Mouse (Mus musculus): ENCODE data around the gene Gm49388. TPM values are rescaled to one million over a fixed set of nuclear protein-coding genes. Genes with fewer than 3 reads are reported as not detected.

Gene Gm49388
- polyA plus RNA-seq, 1 experiment from 2014 or later = not detected

DNA sequence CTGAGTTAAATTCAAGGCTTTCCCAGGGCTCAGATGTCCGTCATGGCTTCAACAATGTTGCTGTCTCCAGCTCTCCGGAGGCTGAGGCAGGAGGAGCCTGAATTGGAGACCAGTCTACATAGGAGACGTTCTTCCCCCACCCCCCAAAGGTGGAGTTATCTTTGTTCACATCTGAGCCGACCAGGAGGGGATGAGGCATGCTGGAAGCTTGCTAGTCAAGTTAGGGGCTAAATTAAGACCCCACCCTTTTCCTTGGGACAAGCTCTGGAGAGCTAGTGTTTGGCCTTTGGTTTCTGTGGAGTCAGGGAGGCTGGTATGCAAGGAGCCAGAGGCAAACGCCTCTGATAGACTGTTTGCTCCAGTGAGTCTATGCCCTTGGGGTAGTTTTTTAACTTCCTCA lies 32.2 kb upstream of the Gm49388 start:
- no peak overlapping the region for H3K27ac ChIP-seq (replicated peaks)
- peaks cover 100% of the 10 kb centered on the region for H3K36me3 ChIP-seq
- H3K4me2 ChIP-seq (replicated peaks) = no peak overlapping the region
- H3K4me1 ChIP-seq = peaks cover 5% of the 10 kb centered on the region
- H3K4me3 ChIP-seq = no peak overlapping the region
- H3K9ac ChIP-seq (replicated peaks) = no peak overlapping the region; the same call in 1 of the 2 replicates
- no peaks in the 10 kb centered on the region for H3K27me3 ChIP-seq
- 78% methylated on average over 5 of the region's 5 CpGs for WGBS
- ATAC-seq (ENCODE audit: low FRiP score, low read depth) = no peak
- H3K9me3 ChIP-seq = no peaks in the 10 kb centered on the region

DNA sequence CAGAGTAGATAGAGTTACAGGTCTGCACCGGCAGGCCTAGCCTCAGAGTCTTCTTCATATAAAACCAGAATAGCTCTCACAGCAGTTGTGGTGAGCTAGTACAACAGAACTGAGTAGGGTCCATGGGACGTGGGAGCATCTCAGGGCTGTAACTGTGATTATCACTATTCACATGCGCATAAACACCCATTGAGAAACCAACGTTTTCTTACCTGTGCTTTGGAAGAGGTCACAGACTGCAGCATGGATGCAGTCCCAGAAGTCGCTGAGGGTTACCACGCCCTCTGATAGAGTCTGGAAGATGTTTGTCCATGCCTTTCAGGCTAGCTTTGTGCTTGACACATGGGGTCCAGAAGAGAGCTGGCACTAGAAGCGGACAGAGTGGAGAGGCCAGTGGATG lies 31.7 kb upstream of the Gm49388 start:
- Histone ChIP-seq H3K27ac (replicated peaks) (no peak overlapping the region), H3K36me3 (peaks cover 100% of the 10 kb centered on the region), H3K4me2 (replicated peaks) (no peak overlapping the region), H3K9ac (replicated peaks) (no peak overlapping the region), H3K4me3 (no peak overlapping the region), H3K27me3 (no peaks in the 10 kb centered on the region), H3K9me3 (no peaks in the 10 kb centered on the region), H3K4me1 (0 out of 2 replicates have a peak, but pooled peaks cover 3% of the 10 kb centered on the region)
- 92% methylated on average over 7 of the region's 7 CpGs for whole genome bisulfite sequencing
- ATAC-seq (ENCODE audit: low FRiP score, low read depth) = no peak

DNA sequence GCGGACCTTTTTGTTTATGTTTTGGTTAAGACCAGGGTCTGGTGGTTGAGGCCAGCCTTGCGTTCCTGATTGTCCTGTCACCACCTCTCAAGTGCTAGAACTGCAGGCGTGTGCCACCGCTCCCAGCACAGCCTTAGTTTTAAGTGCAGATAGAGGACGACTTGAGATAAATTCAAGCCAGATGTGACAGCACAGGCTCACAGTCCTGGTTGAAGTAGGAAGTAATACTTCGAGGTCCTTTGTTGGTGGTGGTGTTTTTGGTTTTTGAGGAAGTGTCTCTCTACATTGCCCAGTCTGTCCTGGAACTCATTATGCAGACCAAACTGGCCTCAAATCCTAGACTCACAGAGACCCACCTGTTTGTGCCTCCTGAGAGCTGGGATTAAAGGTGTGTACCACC lies 25.7 kb upstream of the Gm49388 start:
- Histone ChIP-seq H3K4me3 (no peak overlapping the region), H3K9ac (replicated peaks) (no peak overlapping the region), H3K27me3 (no peaks in the 10 kb centered on the region), H3K9me3 (no peaks in the 10 kb centered on the region), H3K27ac (replicated peaks) (no peak overlapping the region), H3K4me1 (0 out of 2 replicates have a peak, but pooled peaks cover 3% of the 10 kb centered on the region), H3K4me2 (replicated peaks) (no peak overlapping the region), H3K36me3 (peaks cover 83% of the 10 kb centered on the region)
- 80% methylated on average over 6 of the region's 6 CpGs for WGBS
- ATAC-seq (ENCODE audit: low FRiP score, low read depth) = no peak

DNA sequence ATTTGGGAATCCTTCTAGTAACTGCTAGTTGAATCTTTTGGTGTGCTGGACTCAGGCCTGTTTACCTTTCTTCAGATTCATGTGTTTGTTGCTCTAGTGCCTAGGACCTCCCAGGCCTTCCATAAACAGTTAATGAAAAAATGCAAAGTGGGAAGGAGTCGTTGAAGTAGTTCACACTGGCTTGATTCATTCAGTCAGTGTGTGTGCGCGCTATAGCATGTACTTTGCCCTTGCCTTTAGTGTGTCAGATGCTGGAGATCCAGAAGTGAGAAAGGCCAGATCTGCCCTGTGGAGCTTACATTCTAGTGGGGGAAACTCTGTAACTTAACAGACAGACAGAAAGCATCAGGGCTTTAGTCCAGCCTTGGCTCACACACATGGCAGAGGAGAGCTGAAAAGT lies 24.9 kb upstream of the Gm49388 start:
- H3K36me3 ChIP-seq = peaks cover 83% of the 10 kb centered on the region
- no peak overlapping the region for H3K27ac ChIP-seq (replicated peaks)
- WGBS = 88% methylated on average over 3 of the region's 3 CpGs
- no peak overlapping the region for H3K9ac ChIP-seq (replicated peaks)
- no peak overlapping the region for H3K4me3 ChIP-seq
- H3K27me3 ChIP-seq = no peaks in the 10 kb centered on the region
- H3K4me1 ChIP-seq = 0 out of 2 replicates have a peak, but pooled peaks cover 3% of the 10 kb centered on the region
- ATAC-seq (ENCODE audit: low FRiP score, low read depth) = no peak
- no peaks in the 10 kb centered on the region for H3K9me3 ChIP-seq
- H3K4me2 ChIP-seq (replicated peaks) = no peak overlapping the region

DNA sequence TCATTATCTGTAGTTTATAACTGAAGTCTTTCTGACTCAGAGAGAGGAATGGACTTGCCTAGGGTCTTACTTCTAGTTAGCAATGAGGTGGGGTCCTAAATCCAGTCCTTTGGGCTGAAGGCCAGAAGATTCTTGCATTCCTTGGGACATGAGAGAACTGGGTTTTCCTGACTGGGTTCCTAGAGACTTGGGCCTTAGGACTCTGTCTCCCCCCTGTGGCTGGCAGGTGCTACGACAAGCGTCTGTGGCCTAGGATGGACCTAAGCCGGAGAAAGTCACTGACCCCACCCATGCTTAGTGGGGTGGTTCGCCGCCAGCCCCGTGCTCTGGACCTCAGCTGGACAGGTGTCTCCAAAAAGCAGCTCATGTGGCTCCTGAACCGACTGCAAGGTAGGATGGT lies 24.4 kb upstream of the Gm49388 start:
- Histone ChIP-seq H3K9ac (replicated peaks) (no peak overlapping the region), H3K27ac (replicated peaks) (no peak overlapping the region), H3K9me3 (no peaks in the 10 kb centered on the region), H3K27me3 (no peaks in the 10 kb centered on the region), H3K4me1 (0 out of 2 replicates have a peak, but pooled peaks cover 3% of the 10 kb centered on the region), H3K4me2 (replicated peaks) (no peak overlapping the region), H3K36me3 (peaks cover 83% of the 10 kb centered on the region), H3K4me3 (no peak overlapping the region)
- no peak for ATAC-seq (ENCODE audit: low FRiP score, low read depth)
- 50% methylated on average over 7 of the region's 7 CpGs for WGBS

DNA sequence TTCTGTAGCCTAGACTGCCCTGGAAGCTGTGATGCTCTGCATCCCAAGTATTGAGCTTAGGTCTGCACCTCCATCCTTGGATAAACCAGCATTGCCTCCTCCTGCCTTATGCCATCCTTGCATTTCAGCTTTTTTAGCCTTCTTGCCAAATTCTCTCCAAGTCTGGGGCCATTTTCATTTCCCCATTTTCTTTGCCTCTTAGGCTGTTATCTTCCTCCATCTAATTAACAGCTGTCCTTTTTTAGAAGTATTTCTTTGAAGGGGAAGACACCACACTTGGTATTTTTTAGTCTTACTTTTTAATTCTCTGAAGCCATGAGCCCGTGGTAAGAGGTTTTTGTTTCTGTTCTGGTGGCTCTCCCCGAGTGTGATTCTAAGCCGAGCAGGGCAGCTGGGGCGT lies 21.8 kb upstream of the Gm49388 start:
- WGBS = 93% methylated on average over 4 of the region's 4 CpGs
- no peak overlapping the region for H3K27ac ChIP-seq (replicated peaks)

DNA sequence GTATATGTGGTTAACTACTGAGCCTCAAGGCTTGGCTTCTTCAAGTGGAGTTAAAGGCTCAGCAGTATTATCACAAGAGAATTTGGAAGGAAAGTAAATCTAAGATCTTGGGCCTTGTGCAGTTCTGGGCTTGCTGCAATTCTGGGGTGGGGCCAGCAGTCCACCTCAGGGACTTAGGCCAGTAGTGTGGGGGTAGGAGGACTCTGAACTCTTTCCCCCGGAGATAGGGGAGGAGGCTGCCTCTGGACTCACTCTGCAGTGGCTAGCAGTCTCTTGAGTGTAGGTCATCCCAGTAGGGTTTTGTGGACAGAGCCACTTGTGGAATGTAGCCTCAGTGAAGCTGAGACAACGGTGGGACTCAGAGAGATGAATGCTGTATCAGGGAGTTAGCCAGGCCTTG lies 19.7 kb upstream of the Gm49388 start:
- WGBS = 89% methylated on average over 2 of the region's 2 CpGs

More for the DNA sequence above, 21.8 kb upstream of the Gm49388 start:
- ATAC-seq (ENCODE audit: low FRiP score, low read depth) = no peak
- Histone ChIP-seq H3K4me2 (replicated peaks) (no peak overlapping the region), H3K4me1 (peaks cover 7% of the 10 kb centered on the region), H3K9ac (replicated peaks) (no peak overlapping the region), H3K9me3 (no peaks in the 10 kb centered on the region), H3K27me3 (no peaks in the 10 kb centered on the region), H3K4me3 (no peak overlapping the region), H3K36me3 (peaks cover 82% of the 10 kb centered on the region)

DNA sequence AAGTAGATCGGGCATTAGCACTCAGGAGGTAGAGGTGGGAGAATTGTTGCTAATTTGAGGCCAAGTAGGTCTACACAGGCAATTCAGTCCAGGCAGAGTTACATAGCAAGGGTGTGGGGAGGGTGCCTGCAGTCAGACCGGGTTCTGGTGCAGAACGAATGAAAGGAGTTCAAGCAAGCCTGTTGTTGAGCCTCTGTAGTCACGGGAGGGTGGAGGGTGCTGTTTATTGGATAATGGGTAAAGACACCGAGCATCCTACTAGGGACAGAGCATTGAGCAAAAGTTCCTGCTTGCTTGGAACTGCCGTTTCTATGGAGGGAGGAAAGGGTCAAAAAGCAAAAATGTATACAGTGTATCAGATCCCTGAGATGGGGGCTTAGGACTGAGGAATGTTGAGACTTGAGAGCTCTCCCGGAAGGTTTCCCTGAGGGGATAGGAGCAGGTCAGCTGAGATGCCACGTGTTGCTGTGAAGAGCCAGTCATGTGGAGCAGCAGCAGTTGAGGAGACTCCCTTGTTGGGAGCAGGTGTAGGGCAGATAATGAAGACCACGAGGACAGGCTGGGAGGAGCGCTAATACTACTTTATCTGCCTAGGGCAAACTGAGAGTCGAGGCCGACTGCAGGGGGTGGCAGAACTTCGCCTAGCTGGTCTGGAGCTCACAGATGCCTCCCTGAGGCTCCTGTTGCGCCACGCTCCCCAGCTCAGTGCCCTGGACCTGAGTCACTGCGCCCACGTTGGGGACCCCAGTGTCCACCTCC lies 18.4 kb upstream of the Gm49388 start:
- Histone ChIP-seq H3K9ac (replicated peaks) (no peak overlapping the region), H3K27me3 (no peaks in the 10 kb centered on the region), H3K9me3 (no peaks in the 10 kb centered on the region), H3K27ac (replicated peaks) (no peak overlapping the region), H3K4me1 (peaks cover 34% of the 10 kb centered on the region), H3K36me3 (peaks cover 62% of the 10 kb centered on the region), H3K4me2 (replicated peaks) (no peak overlapping the region), H3K4me3 (no peak overlapping the region)
- no peak for ATAC-seq (ENCODE audit: low FRiP score, low read depth)
- WGBS = 78% methylated on average over 17 of the region's 17 CpGs

More for the DNA sequence above, 19.7 kb upstream of the Gm49388 start:
- no peak for ATAC-seq (ENCODE audit: low FRiP score, low read depth)
- H3K4me3 ChIP-seq = no peak overlapping the region
- H3K9me3 ChIP-seq = no peaks in the 10 kb centered on the region
- no peaks in the 10 kb centered on the region for H3K27me3 ChIP-seq
- no peak overlapping the region for H3K4me2 ChIP-seq (replicated peaks)
- peaks cover 68% of the 10 kb centered on the region for H3K36me3 ChIP-seq
- peaks cover 29% of the 10 kb centered on the region for H3K4me1 ChIP-seq
- H3K9ac ChIP-seq (replicated peaks) = no peak overlapping the region
- H3K27ac ChIP-seq (replicated peaks) = no peak overlapping the region

DNA sequence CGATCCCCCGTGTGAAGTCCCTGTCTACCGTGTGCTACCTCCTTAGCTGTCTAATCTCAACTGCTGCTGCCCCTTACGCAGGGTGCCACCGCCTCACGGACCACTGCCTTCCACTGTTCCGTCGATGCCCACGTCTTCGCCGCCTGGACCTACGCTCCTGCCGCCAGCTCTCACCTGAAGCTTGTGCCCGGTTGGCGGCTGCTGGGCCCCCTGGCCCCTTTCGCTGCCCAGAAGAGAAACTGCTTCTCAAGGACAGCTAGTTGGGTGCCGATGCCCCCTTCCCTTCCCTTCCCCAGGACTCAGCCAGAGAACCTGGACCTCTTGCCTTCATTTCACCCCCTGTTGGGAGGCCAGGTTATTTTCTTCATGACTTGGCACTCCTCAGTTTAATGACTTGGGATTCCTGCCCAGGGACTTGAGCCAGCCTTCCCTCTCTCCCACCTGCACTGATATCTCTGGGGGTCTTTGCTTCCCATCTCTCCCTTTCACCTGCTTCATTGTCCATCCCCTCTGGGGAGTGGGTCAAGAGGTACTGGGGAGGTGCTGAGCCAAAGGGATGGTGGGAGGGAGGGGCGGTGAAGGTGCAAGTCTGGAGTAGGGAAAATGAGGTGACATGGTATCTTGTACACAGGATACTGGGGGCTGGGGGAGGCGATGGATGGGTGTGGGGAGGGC lies 17.6 kb upstream of the Gm49388 start:
- no peak for ATAC-seq (ENCODE audit: low FRiP score, low read depth)
- H3K4me2 ChIP-seq (replicated peaks) = no peak overlapping the region
- peaks cover 54% of the 10 kb centered on the region for H3K36me3 ChIP-seq
- H3K9ac ChIP-seq (replicated peaks) = 0 out of 2 replicates have a peak overlapping the region, but pooled peaks have one; percentile 31
- 0 out of 2 replicates have a peak overlapping the region, but pooled peaks have one; percentile 8 for H3K27ac ChIP-seq (replicated peaks)
- H3K27me3 ChIP-seq = no peaks in the 10 kb centered on the region
- H3K9me3 ChIP-seq = no peaks in the 10 kb centered on the region
- WGBS = 94% methylated on average over 19 of the region's 19 CpGs
- H3K4me3 ChIP-seq = no peak overlapping the region
- peaks cover 34% of the 10 kb centered on the region for H3K4me1 ChIP-seq

DNA sequence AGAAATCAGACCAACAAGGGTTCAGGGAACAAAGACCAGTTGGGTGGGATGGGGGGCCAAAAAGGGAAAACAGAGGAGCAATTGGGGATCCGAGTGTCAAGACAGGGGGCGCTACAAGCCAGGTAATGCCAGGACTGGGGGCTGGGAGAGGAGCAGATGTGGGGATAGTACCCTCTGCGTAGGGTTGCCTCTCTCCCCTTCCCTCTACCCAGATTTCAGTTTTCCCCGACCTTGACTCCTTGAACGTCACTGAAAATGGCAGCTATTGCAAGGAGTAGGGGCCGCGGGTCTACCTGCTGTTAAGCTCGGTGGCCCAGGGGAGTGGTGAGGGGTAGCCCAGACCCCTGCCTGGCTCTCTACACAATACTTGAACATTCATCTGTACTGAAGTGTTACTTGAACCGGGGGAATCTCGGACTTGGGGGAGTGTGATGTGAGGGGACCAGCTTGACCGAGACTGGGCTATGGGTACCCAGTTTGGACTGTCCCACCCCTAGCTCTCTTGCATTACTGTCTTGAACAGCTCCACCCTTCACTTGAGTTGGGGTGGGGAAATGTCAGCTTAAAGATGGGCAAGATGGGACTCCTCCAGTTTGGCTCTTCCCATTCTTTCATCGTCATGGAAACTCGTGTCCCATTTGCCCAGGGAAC lies 16.9 kb upstream of the Gm49388 start:
- no peaks in the 10 kb centered on the region for H3K9me3 ChIP-seq
- H3K27ac ChIP-seq (replicated peaks) = peak overlapping the region; percentile 75
- H3K36me3 ChIP-seq = peaks cover 49% of the 10 kb centered on the region
- H3K4me3 ChIP-seq = peak overlapping the region; percentile 17
- ATAC-seq (ENCODE audit: low FRiP score, low read depth) = no peak; the same call in 1 of the 2 replicates
- 40% methylated on average over 13 of the region's 13 CpGs for WGBS
- peak overlapping the region; percentile 80 for H3K4me2 ChIP-seq (replicated peaks)
- 0 out of 2 replicates have a peak overlapping the region, but pooled peaks have one; percentile 31 for H3K9ac ChIP-seq (replicated peaks)
- no peaks in the 10 kb centered on the region for H3K27me3 ChIP-seq
- peaks cover 34% of the 10 kb centered on the region for H3K4me1 ChIP-seq

DNA sequence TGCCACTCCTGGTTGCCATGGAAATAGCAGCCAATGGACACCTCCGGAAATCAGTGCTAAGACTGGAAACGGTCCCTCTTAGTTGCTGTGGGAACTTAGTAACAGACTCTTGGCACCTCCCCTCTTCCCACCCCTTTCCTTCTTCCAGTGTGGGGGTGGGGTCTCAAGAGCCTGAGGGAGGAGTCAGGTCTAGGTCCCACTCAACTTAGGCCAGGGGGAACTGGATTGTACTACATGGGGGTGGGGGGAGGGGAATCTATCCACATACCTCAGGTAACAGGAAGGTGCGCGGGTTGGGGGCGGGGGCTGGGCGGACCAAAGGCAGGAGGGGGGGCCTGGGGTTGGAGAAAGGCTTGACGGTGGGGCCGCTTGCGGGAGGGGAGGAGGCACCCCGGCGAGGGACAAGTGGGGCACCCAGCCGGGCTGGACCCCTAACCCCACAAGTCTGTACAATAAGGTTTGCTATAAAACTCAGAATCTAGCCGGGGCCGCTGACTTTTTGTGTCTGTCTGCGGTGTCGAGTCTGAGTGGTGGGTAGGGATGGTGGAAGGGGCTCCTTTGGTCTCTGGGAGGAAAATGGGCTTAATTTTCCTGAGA lies 16.3 kb upstream of the Gm49388 start:
- H3K4me1 ChIP-seq = peaks cover 36% of the 10 kb centered on the region
- peak overlapping the region; percentile 75 for H3K27ac ChIP-seq (replicated peaks)
- WGBS = 2% methylated on average over 16 of the region's 16 CpGs
- H3K9me3 ChIP-seq = no peaks in the 10 kb centered on the region
- peak overlapping the region; percentile 80 for H3K4me2 ChIP-seq (replicated peaks)
- peak overlapping the region; percentile 67; the same call in 1 of the 2 replicates for H3K9ac ChIP-seq (replicated peaks)
- peak; percentile 80 for ATAC-seq (ENCODE audit: low FRiP score, low read depth)
- peaks cover 44% of the 10 kb centered on the region for H3K36me3 ChIP-seq
- peak overlapping the region; percentile 48 for H3K4me3 ChIP-seq
- H3K27me3 ChIP-seq = no peaks in the 10 kb centered on the region
